Mouse (Mus musculus): ENCODE measurements around the gene Rft1. TPM values are rescaled to one million over a fixed set of nuclear protein-coding genes. Genes with fewer than 3 reads are reported as not detected.

The Rft1 gene
- total and polyA plus RNA-seq, 2 experiments, result 12.3 to 19.0 TPM

GRCm38 (mm10) chr14:30619982-30620578, 34.1 kb upstream of the Rft1 start:
- H3K36me3 ChIP-seq (ENCODE audit: control insufficient read depth, insufficient read depth, low read length), result no peaks in the 10 kb centered on the region
- no peak overlapping the region for H3K9ac ChIP-seq (ENCODE audit: low read depth, low read length)
- no peak for DNase-seq (ENCODE audit: extremely low read depth, low read depth, low spot score)
- no peak overlapping the region for H3K27ac ChIP-seq (replicated peaks; ENCODE audit: insufficient read depth, low read depth, low read length)
- H3K4me3 ChIP-seq (ENCODE audit: insufficient read depth, low read depth, low read length), result no peak overlapping the region
- no peak for TF ChIP-seq POLR2A (IDR thresholded peaks at IDR 0.05; ENCODE audit: extremely low read depth, insufficient read depth, low read length)
- no peak for TF ChIP-seq CTCF (IDR thresholded peaks at IDR 0.05; ENCODE audit: low read depth, low read length)
- H3K27me3 ChIP-seq (ENCODE audit: control insufficient read depth, insufficient read depth, low read length), result no peaks in the 10 kb centered on the region
- 79% methylated on average over 7 of the region's 7 CpGs for WGBS
- H3K79me2 ChIP-seq (ENCODE audit: control insufficient read depth, insufficient read depth, low read length), result no peaks in the 10 kb centered on the region
- no peaks in the 10 kb centered on the region for H3K4me1 ChIP-seq (ENCODE audit: control insufficient read depth, insufficient read depth, low read length)

- Histone ChIP-seq H3K4me1 (ENCODE audit: control insufficient read depth, insufficient read depth, low read length) (no peaks in the 10 kb centered on the region; the same call in 1 of the 2 replicates), H3K27me3 (ENCODE audit: control insufficient read depth, insufficient read depth, low read length) (no peaks in the 10 kb centered on the region), H3K27ac (replicated peaks; ENCODE audit: insufficient read depth, low read depth, low read length) (no peak overlapping the region), H3K79me2 (ENCODE audit: control insufficient read depth, insufficient read depth, low read length) (no peaks in the 10 kb centered on the region), H3K4me3 (ENCODE audit: insufficient read depth, low read depth, low read length) (no peak overlapping the region), H3K9ac (ENCODE audit: low read depth, low read length) (no peak overlapping the region), H3K36me3 (ENCODE audit: control insufficient read depth, insufficient read depth, low read length) (no peaks in the 10 kb centered on the region)
- DNase-seq (ENCODE audit: extremely low read depth, low read depth, low spot score), result no peak
- no peak for TF ChIP-seq CTCF (IDR thresholded peaks at IDR 0.05; ENCODE audit: low read depth, low read length)
- no peak for TF ChIP-seq POLR2A (IDR thresholded peaks at IDR 0.05; ENCODE audit: extremely low read depth, insufficient read depth, low read length)
- 68% methylated on average over 7 of the region's 7 CpGs for WGBS
Observed at GRCm38 (mm10) chr14:30622130-30622529, 32.0 kb upstream of the Rft1 start.

DNA sequence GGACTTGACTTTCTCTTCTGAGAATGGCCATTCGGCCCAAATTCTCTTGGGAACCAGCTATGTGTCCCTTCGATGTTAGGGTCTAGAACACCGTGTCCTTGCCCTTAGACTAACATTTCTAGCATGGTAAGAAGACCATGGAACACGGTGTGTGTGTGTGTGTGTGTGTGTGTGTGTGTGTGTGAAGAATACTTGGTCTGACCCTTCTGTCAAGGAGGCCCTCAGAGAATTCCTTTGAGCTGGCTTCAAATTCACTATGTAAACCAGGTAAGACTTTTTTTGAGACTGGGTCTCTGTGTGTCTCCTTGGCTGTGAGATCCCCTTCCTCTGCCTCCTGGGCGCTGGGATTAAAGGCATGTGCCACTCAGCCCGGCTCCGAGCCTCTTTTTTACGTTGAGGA, 31.6 kb upstream of the Rft1 start:
- H3K4me1 ChIP-seq (ENCODE audit: control insufficient read depth, insufficient read depth, low read length), result no peaks in the 10 kb centered on the region; the same call in 1 of the 2 replicates
- no peaks in the 10 kb centered on the region for H3K79me2 ChIP-seq (ENCODE audit: control insufficient read depth, insufficient read depth, low read length)
- TF ChIP-seq CTCF (IDR thresholded peaks at IDR 0.05; ENCODE audit: low read depth, low read length) (no peak), POLR2A (IDR thresholded peaks at IDR 0.05; ENCODE audit: extremely low read depth, insufficient read depth, low read length) (no peak)
- H3K9ac ChIP-seq (ENCODE audit: low read depth, low read length), result no peak overlapping the region
- H3K27me3 ChIP-seq (ENCODE audit: control insufficient read depth, insufficient read depth, low read length), result no peaks in the 10 kb centered on the region
- DNase-seq (ENCODE audit: extremely low read depth, low read depth, low spot score), result no peak
- no peak overlapping the region for H3K4me3 ChIP-seq (ENCODE audit: insufficient read depth, low read depth, low read length)
- no peaks in the 10 kb centered on the region for H3K36me3 ChIP-seq (ENCODE audit: control insufficient read depth, insufficient read depth, low read length)
- 95% methylated on average over 8 of the region's 8 CpGs for WGBS
- H3K27ac ChIP-seq (replicated peaks; ENCODE audit: insufficient read depth, low read depth, low read length), result no peak overlapping the region

DNA sequence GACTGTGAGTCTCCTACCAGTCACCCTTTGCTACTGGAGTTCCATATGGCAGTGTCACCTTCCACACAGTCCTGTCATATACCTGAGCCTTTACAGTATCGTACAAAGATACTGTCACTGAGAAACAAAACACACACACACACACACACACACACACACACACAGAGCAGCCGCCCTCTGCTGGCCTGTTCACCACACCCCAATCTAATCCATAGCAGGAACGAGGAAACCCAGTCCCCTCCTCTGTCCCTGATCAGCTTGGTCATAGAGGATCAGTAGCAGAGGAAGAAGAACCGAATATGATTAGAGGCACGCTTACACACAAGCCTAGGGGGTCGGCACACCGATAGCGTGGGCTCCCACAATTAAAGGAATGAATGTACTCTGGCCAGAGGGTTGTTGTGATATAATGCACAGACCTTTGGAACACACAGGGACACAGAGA, 29.9 kb upstream of the Rft1 start:
- DNase-seq (ENCODE audit: extremely low read depth, low read depth, low spot score), result no peak
- no peaks in the 10 kb centered on the region for H3K27me3 ChIP-seq (ENCODE audit: control insufficient read depth, insufficient read depth, low read length)
- H3K79me2 ChIP-seq (ENCODE audit: control insufficient read depth, insufficient read depth, low read length), result no peaks in the 10 kb centered on the region
- WGBS, result 42% methylated on average over 8 of the region's 8 CpGs
- no peaks in the 10 kb centered on the region; the same call in 1 of the 2 replicates for H3K4me1 ChIP-seq (ENCODE audit: control insufficient read depth, insufficient read depth, low read length)
- H3K27ac ChIP-seq (replicated peaks; ENCODE audit: insufficient read depth, low read depth, low read length), result no peak overlapping the region
- no peak overlapping the region for H3K4me3 ChIP-seq (ENCODE audit: insufficient read depth, low read depth, low read length)
- 0 out of 2 replicates have a peak, but pooled peaks have one; percentile 4 for TF ChIP-seq CTCF (IDR thresholded peaks at IDR 0.05; ENCODE audit: low read depth, low read length)
- no peak for TF ChIP-seq POLR2A (IDR thresholded peaks at IDR 0.05; ENCODE audit: extremely low read depth, insufficient read depth, low read length)
- no peak overlapping the region for H3K9ac ChIP-seq (ENCODE audit: low read depth, low read length)
- no peaks in the 10 kb centered on the region for H3K36me3 ChIP-seq (ENCODE audit: control insufficient read depth, insufficient read depth, low read length)

DNA sequence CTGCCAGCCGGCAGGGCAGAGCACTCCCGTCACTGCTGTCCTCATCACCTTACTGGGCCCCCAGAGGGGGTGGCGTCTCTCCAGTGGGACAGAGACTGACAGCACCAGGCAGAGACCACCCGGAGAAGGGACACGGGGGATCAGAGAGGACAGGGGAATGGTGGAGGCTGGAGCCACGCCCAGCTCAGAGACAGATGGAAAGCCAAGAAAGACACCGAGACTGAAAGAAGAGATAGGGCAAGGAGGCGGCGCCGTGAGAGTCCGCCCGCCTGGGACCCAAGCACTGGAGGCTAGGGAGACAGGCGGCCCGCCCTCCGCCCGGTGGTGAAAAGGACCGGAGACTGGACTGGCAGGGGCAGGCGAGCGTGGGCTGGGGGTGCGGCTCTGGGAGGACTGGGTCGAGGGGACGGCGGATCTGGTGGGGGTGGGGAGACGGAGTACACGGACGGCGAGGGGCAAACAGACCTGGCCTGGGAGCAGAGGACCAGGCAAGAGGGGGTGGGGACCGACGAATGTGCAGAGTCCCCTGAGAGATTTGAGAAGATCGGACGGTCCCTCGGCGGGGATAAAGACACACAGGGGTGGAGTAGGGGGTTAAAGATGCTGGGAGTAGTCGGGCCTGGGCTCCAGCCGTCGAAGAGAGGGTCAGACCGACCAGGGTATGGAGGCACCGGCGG, 28.9 kb upstream of the Rft1 start:
- Histone ChIP-seq H3K79me2 (ENCODE audit: control insufficient read depth, insufficient read depth, low read length) (no peaks in the 10 kb centered on the region), H3K4me3 (ENCODE audit: insufficient read depth, low read depth, low read length) (peak overlapping the region; percentile 69), H3K36me3 (ENCODE audit: control insufficient read depth, insufficient read depth, low read length) (no peaks in the 10 kb centered on the region), H3K27ac (replicated peaks; ENCODE audit: insufficient read depth, low read depth, low read length) (no peak overlapping the region), H3K27me3 (ENCODE audit: control insufficient read depth, insufficient read depth, low read length) (no peaks in the 10 kb centered on the region), H3K9ac (ENCODE audit: low read depth, low read length) (peak overlapping the region; percentile 80), H3K4me1 (ENCODE audit: control insufficient read depth, insufficient read depth, low read length) (no peaks in the 10 kb centered on the region; the same call in 1 of the 2 replicates)
- WGBS, result 2% methylated on average over 39 of the region's 39 CpGs
- DNase-seq (ENCODE audit: extremely low read depth, low read depth, low spot score), result no peak
- TF ChIP-seq CTCF (IDR thresholded peaks at IDR 0.05; ENCODE audit: low read depth, low read length) (no peak), POLR2A (IDR thresholded peaks at IDR 0.05; ENCODE audit: extremely low read depth, insufficient read depth, low read length) (no peak)
